In genomic region chr4:126287302-126287995, GRCm38 (mm10) we compare ENCODE assay signal across 10 mouse cellular contexts. TPM values are rescaled to one million over a fixed set of nuclear protein-coding genes. Genes with fewer than 3 reads are reported as not detected.
DNase-seq lines count a peak whose midpoint lies in the region; ATAC-seq and TF ChIP-seq lines count a peak whose summit lies in the region.
"Had no signal": no experiment of that assay in that cellular context is flagged by ENCODE, and none has a peak within 500 bp of the region (broad histone marks: within the 10 kb centered on the region; RNA-seq: fewer than 3 reads in every experiment).

No protein-coding gene starts in this region.

- H3K9ac ChIP-seq in kidney, postnatal 0 days (ENCODE audit: low read depth, low read length), result no peak overlapping the region
- H3K9ac ChIP-seq in neural tube, embryonic 12.5 days, result no peak overlapping the region
- H3K9ac ChIP-seq: liver, embryonic 14.5 days had no signal

- DNase-seq in heart, embryonic 10.5 days (ENCODE audit: low spot score), result no peak
- no peak for DNase-seq in heart, postnatal 36 days
- DNase-seq in kidney, postnatal 0 days (ENCODE audit: low spot score), result peak; percentile 50
- no peak for DNase-seq in kidney, adult 2 months
- no peak for DNase-seq in neural tube, embryonic 10.5 days (ENCODE audit: extremely low spot score, low spot score)
- no peak for DNase-seq in urinary bladder, adult 2 months (ENCODE audit: low spot score)
- no peak for DNase-seq in gastrocnemius, adult 8-10 months (ENCODE audit: low spot score in 2 of 2)
- DNase-seq: cerebellum, adult 8-10 months had no signal

- no peak overlapping the region for H3K27ac ChIP-seq in heart, embryonic 10.5 days
- H3K27ac ChIP-seq in kidney, postnatal 0 days, result no peak overlapping the region
- no peak overlapping the region for H3K27ac ChIP-seq in kidney, adult 2 months (ENCODE audit: insufficient read depth, low read depth, low read length)
- H3K27ac ChIP-seq in neural tube, embryonic 12.5 days, result no peak overlapping the region
- H3K27ac ChIP-seq: liver, embryonic 14.5 days had no signal

- H3K4me1 ChIP-seq in heart, embryonic 10.5 days, result peaks cover 27% of the 10 kb centered on the region
- peaks cover 17% of the 10 kb centered on the region; the same call in 1 of the 2 replicates for H3K4me1 ChIP-seq in kidney, postnatal 0 days (replicated peaks; ENCODE audit: insufficient read depth, low read length)
- no peaks in the 10 kb centered on the region for H3K4me1 ChIP-seq in kidney, adult 2 months (ENCODE audit: control insufficient read depth, insufficient read depth, low read length)
- peaks cover 8% of the 10 kb centered on the region; the same call in 1 of the 2 replicates for H3K4me1 ChIP-seq in neural tube, embryonic 12.5 days

- H3K4me2 ChIP-seq in kidney, postnatal 0 days (ENCODE audit: low read length), result peak overlapping the region; percentile 77
- peak overlapping the region; percentile 16; the same call in 1 of the 2 replicates for H3K4me2 ChIP-seq in neural tube, embryonic 12.5 days (replicated peaks)

- H3K27me3 ChIP-seq in heart, embryonic 10.5 days (ENCODE audit: insufficient read depth, poor library complexity, severe bottlenecking), result peaks cover 88% of the 10 kb centered on the region
- peaks cover 15% of the 10 kb centered on the region for H3K27me3 ChIP-seq in kidney, postnatal 0 days (ENCODE audit: insufficient read depth, low read length)
- H3K27me3 ChIP-seq in kidney, adult 2 months (replicated peaks; ENCODE audit: control insufficient read depth, insufficient read depth, low read length), result no peaks in the 10 kb centered on the region
- H3K27me3 ChIP-seq in neural tube, embryonic 12.5 days (replicated peaks), result peaks cover 52% of the 10 kb centered on the region

- no peak; the same call in 1 of the 2 replicates for ATAC-seq in kidney, postnatal 0 days (replicated peaks; ENCODE audit: low FRiP score, low read depth)
- no peak for ATAC-seq in neural tube, embryonic 12.5 days (ENCODE audit: low FRiP score, low read depth)

- H3K4me3 ChIP-seq in heart, embryonic 10.5 days, result peak overlapping the region; percentile 59; the same call in 1 of the 2 replicates
- no peak overlapping the region for H3K4me3 ChIP-seq in kidney, postnatal 0 days (replicated peaks; ENCODE audit: low read depth, low read length)
- H3K4me3 ChIP-seq in kidney, adult 2 months (ENCODE audit: insufficient read depth, low read depth, low read length), result no peak overlapping the region
- H3K4me3 ChIP-seq in neural tube, embryonic 12.5 days, result no peak overlapping the region

- intact Hi-C loops in heart, postnatal 36 days (cut with DNase I), result loop anchor here (2.0 kb wide), 1 partner anchor 17 kb away; no protein-coding TSS in a partner anchor

- peaks cover 4% of the 10 kb centered on the region; the same call in 1 of the 2 replicates for H3K9me3 ChIP-seq in heart, embryonic 10.5 days
- no peaks in the 10 kb centered on the region for H3K9me3 ChIP-seq in kidney, postnatal 0 days (replicated peaks; ENCODE audit: low read length)
- peaks cover 6% of the 10 kb centered on the region; the same call in 1 of the 2 replicates for H3K9me3 ChIP-seq in neural tube, embryonic 12.5 days

- 28% methylated on average over 11 of the region's 11 CpGs for WGBS in heart, embryonic 10.5 days
- WGBS in kidney, postnatal 0 days, result 30% methylated on average over 11 of the region's 11 CpGs
- WGBS in kidney, adult 2 months, result 34% methylated on average over 11 of the region's 11 CpGs
- WGBS in neural tube, embryonic 12.5 days, result 44% methylated on average over 11 of the region's 11 CpGs

- no peak for TF ChIP-seq CTCF in kidney, postnatal 0 days (IDR thresholded peaks at IDR 0.05; ENCODE audit: low read depth)
- TF ChIP-seq CTCF in kidney, adult 2 months (conservative IDR thresholded peaks at IDR 0.05; ENCODE audit: insufficient read depth, insufficient read length, low read depth, low read length), result no peak

- TF ChIP-seq POLR2A in kidney, adult 2 months (IDR thresholded peaks at IDR 0.05; ENCODE audit: low read depth, low read length), result no peak

- H3K36me3 ChIP-seq in heart, embryonic 10.5 days, result no peaks in the 10 kb centered on the region
- H3K36me3 ChIP-seq in kidney, postnatal 0 days (ENCODE audit: insufficient read depth, low read length), result no peaks in the 10 kb centered on the region
- no peaks in the 10 kb centered on the region for H3K36me3 ChIP-seq in kidney, adult 2 months (ENCODE audit: control insufficient read depth, insufficient read depth, low read length)
- no peaks in the 10 kb centered on the region for H3K36me3 ChIP-seq in neural tube, embryonic 12.5 days

RNA-seq across cellular contexts. Expression of gene Col8a2, which starts 0.9 kb away (rescaled TPM):
- polyA plus RNA-seq in heart, embryonic 10.5 days (2016; fragmentation: Nextera tagmentation; extraction: Ambion mirVana), result 3.3 and 3.7 TPM in 2 replicates
- under 1 TPM; 0.61 to 0.62 TPM for total RNA-seq in heart, postnatal 36 days (2021)
- 7.9 and 8.1 TPM in 2 replicates for polyA plus RNA-seq in kidney, postnatal 0 days (2015; fragmentation: Nextera tagmentation; extraction: Ambion mirVana)
- polyA plus RNA-seq in kidney, adult 2 months (2012; rRNA removed), result 0.27 and 0.31 TPM in 2 replicates
- 12.1 and 13.8 TPM in 2 replicates for polyA plus RNA-seq in neural tube, embryonic 12.5 days (2016; fragmentation: Nextera tagmentation; extraction: Ambion mirVana)
- polyA plus RNA-seq in urinary bladder, adult 2 months (2012; rRNA removed), result 17.6 and 22.6 TPM in 2 replicates
- 1 to 10 TPM in 2 of 4 experiments, under 1 TPM in 2; 0.46 to 1.6 (median 1.1) TPM for total RNA-seq in gastrocnemius, adult 8-10 months (2022)

RNA-seq across cellular contexts. Expression of gene Trappc3, which starts 25.3 kb away (rescaled TPM):
- 74.9 and 86.4 TPM in 2 replicates for polyA plus RNA-seq in heart, embryonic 10.5 days (2016; fragmentation: Nextera tagmentation; extraction: Ambion mirVana)
- 10 to 100 TPM; 45.9 to 46.3 TPM for total RNA-seq in heart, postnatal 36 days (2021)
- 115 and 121 TPM in 2 replicates for polyA plus RNA-seq in kidney, postnatal 0 days (2015; fragmentation: Nextera tagmentation; extraction: Ambion mirVana)
- 57.7 and 75.5 TPM in 2 replicates for polyA plus RNA-seq in kidney, adult 2 months (2012; rRNA removed)
- 119 and 127 TPM in 2 replicates for polyA plus RNA-seq in neural tube, embryonic 12.5 days (2016; fragmentation: Nextera tagmentation; extraction: Ambion mirVana)
- polyA plus RNA-seq in urinary bladder, adult 2 months (2012; rRNA removed), result 85.7 and 101 TPM in 2 replicates
- 10 to 100 TPM; 19.7 to 23.2 (median 22.3) TPM for total RNA-seq in gastrocnemius, adult 8-10 months (2022)

RNA-seq across cellular contexts. Expression of gene Map7d1, which starts 31.3 kb away (rescaled TPM):
- 49.1 and 74.8 TPM in 2 replicates for polyA plus RNA-seq in heart, embryonic 10.5 days (2016; fragmentation: Nextera tagmentation; extraction: Ambion mirVana)
- 100 to 1,000 TPM; 248 to 259 TPM for total RNA-seq in heart, postnatal 36 days (2021)
- polyA plus RNA-seq in kidney, postnatal 0 days (2015; fragmentation: Nextera tagmentation; extraction: Ambion mirVana), result 22.4 and 27.3 TPM in 2 replicates
- polyA plus RNA-seq in kidney, adult 2 months (2012; rRNA removed), result 28.3 and 30.3 TPM in 2 replicates
- polyA plus RNA-seq in neural tube, embryonic 12.5 days (2016; fragmentation: Nextera tagmentation; extraction: Ambion mirVana), result 140 and 149 TPM in 2 replicates
- polyA plus RNA-seq in urinary bladder, adult 2 months (2012; rRNA removed), result 103 and 127 TPM in 2 replicates
- total RNA-seq in gastrocnemius, adult 8-10 months (2022), result 100 to 1,000 TPM; 138 to 195 (median 173) TPM

RNA-seq across cellular contexts. Expression of gene Adprhl2, which starts 34.1 kb away (rescaled TPM):
- polyA plus RNA-seq in heart, embryonic 10.5 days (2016; fragmentation: Nextera tagmentation; extraction: Ambion mirVana), result 53.1 and 68.9 TPM in 2 replicates
- total RNA-seq in heart, postnatal 36 days (2021), result 10 to 100 TPM; 12.2 TPM
- polyA plus RNA-seq in kidney, postnatal 0 days (2015; fragmentation: Nextera tagmentation; extraction: Ambion mirVana), result 64.5 and 65.2 TPM in 2 replicates
- polyA plus RNA-seq in kidney, adult 2 months (2012; rRNA removed), result 36.0 and 43.0 TPM in 2 replicates
- 70.3 and 73.6 TPM in 2 replicates for polyA plus RNA-seq in neural tube, embryonic 12.5 days (2016; fragmentation: Nextera tagmentation; extraction: Ambion mirVana)
- 42.3 and 48.2 TPM in 2 replicates for polyA plus RNA-seq in urinary bladder, adult 2 months (2012; rRNA removed)
- 1 to 10 TPM; 8.1 to 9.5 (median 9.0) TPM for total RNA-seq in gastrocnemius, adult 8-10 months (2022)

RNA-seq across cellular contexts. Expression of gene Tekt2, which starts 38.0 kb away (rescaled TPM):
- polyA plus RNA-seq in heart, embryonic 10.5 days (2016; fragmentation: Nextera tagmentation; extraction: Ambion mirVana), result 0.47 and 0.62 TPM in 2 replicates
- under 1 TPM; 0.44 to 0.84 TPM for total RNA-seq in heart, postnatal 36 days (2021)
- polyA plus RNA-seq in kidney, postnatal 0 days (2015; fragmentation: Nextera tagmentation; extraction: Ambion mirVana), result 2.1 TPM in 2 replicates
- polyA plus RNA-seq in kidney, adult 2 months (2012; rRNA removed), result 1.1 and 2.0 TPM in 2 replicates
- polyA plus RNA-seq in neural tube, embryonic 12.5 days (2016; fragmentation: Nextera tagmentation; extraction: Ambion mirVana), result 3.3 and 4.0 TPM in 2 replicates
- 25.8 and 40.1 TPM in 2 replicates for polyA plus RNA-seq in urinary bladder, adult 2 months (2012; rRNA removed)
- total RNA-seq in gastrocnemius, adult 8-10 months (2022), result under 1 TPM in 3 of 4 experiments, not detected in 1; 0.17 to 0.87 (median 0.40) TPM
